Mouse (Mus musculus) spleen, postnatal 4 days (tissue): ENCODE results near the gene Tfcp2l1.
"Not testable (repeated sequence)": the region's sequence is repeated elsewhere in the genome, so short reads cannot be mapped to it uniquely, and the experiment has no call there.

Experiments
- DNase-seq, 2 experiments: peaks; one replicate each; pipeline ENCODE4 v3.0.0; 2022; ENCODE audit warnings: low spot score in 2 of 2

Tfcp2l1 gene

GRCm38 (mm10) chr1:118627781-118628464 lies at the start of gene Tfcp2l1:
Gene Tfcp2l1, plus strand, starts transcription at chr1:118627945.
- DNase-seq, result peak; percentile 66 to 80

- DNase-seq, result no peak
Measured at GRCm38 (mm10) chr1:118580174-118580702, 47.5 kb upstream of the Tfcp2l1 start.

- no peak for DNase-seq
Measured at GRCm38 (mm10) chr1:118581179-118581578, 46.6 kb upstream of the Tfcp2l1 start.

- DNase-seq, result no peak
Measured at GRCm38 (mm10) chr1:118589721-118590120, 38.0 kb upstream of the Tfcp2l1 start.

GRCm38 (mm10) chr1:118592933-118593332 lies 34.8 kb upstream of the Tfcp2l1 start:
- DNase-seq, result no peak

- DNase-seq, result no peak
Measured at GRCm38 (mm10) chr1:118595395-118595794, 32.4 kb upstream of the Tfcp2l1 start.

- DNase-seq, result no peak
Measured at GRCm38 (mm10) chr1:118597475-118598213, 30.1 kb upstream of the Tfcp2l1 start.

- no peak for DNase-seq
Measured at GRCm38 (mm10) chr1:118598339-118598738, 29.4 kb upstream of the Tfcp2l1 start.

- DNase-seq, result no peak
Measured at GRCm38 (mm10) chr1:118613631-118614183, 14.0 kb upstream of the Tfcp2l1 start.

GRCm38 (mm10) chr1:118621055-118621454 lies 6.7 kb upstream of the Tfcp2l1 start:
- DNase-seq, result not testable (repeated sequence)

GRCm38 (mm10) chr1:118622857-118623256 lies 4.9 kb upstream of the Tfcp2l1 start:
- no peak for DNase-seq

- no peak for DNase-seq
Measured at GRCm38 (mm10) chr1:118625461-118625860, 2.3 kb upstream of the Tfcp2l1 start.

- no peak for DNase-seq
Measured at GRCm38 (mm10) chr1:118625921-118626320, 1.8 kb upstream of the Tfcp2l1 start.

- no peak for DNase-seq
Measured at GRCm38 (mm10) chr1:118626452-118626851, 1.3 kb upstream of the Tfcp2l1 start.

- DNase-seq, result no peak
Measured at GRCm38 (mm10) chr1:118633415-118633980, 5.8 kb downstream of the Tfcp2l1 start.

- no peak for DNase-seq
Measured at GRCm38 (mm10) chr1:118642296-118642999, 14.7 kb downstream of the Tfcp2l1 start.

- DNase-seq, result no peak
Measured at GRCm38 (mm10) chr1:118643138-118643979, 15.6 kb downstream of the Tfcp2l1 start.

- no peak for DNase-seq
Measured at GRCm38 (mm10) chr1:118645701-118646100, 18.0 kb downstream of the Tfcp2l1 start.

- DNase-seq, result no peak
Measured at GRCm38 (mm10) chr1:118648015-118648414, 20.3 kb downstream of the Tfcp2l1 start.

- DNase-seq, result no peak
Measured at GRCm38 (mm10) chr1:118649933-118650770, 22.4 kb downstream of the Tfcp2l1 start.
